Mouse (Mus musculus) bone marrow, adult 2 months (tissue): ENCODE data around the gene Robo4. TPM values are rescaled to one million over a fixed set of nuclear protein-coding genes. Genes with fewer than 3 reads are reported as not detected.
A peak's percentile ranks its signal among the peaks of the same experiment; 100 is the strongest.

Experiments
- H3K27ac ChIP-seq: fragments of 200-500 bp; 2 replicates; pipeline ENCODE4 v1.5.1; 2012; ENCODE audit warnings: low read depth, mild to moderate bottlenecking, control low read depth, inconsistent platforms, low read length; ENCODE audit not compliant: control insufficient read depth, poor library complexity, insufficient read depth
- H3K4me1 ChIP-seq: fragments of 200-500 bp; 2 replicates; pipeline ENCODE4 v1.6.1; 2011; ENCODE audit warnings: low read length; ENCODE audit not compliant: control insufficient read depth, insufficient read depth
- H3K4me3 ChIP-seq: fragments of 200-500 bp; replicated peaks from 2 replicates; pipeline ENCODE3; 2011; ENCODE audit warnings: mild to moderate bottlenecking, low read depth, low read length, control low read depth; ENCODE audit not compliant: control insufficient read depth
- CTCF ChIP-seq: fragments of 200-500 bp; IDR thresholded peaks from 2 replicates; pipeline ENCODE4 v1.5.1; 2011; ENCODE audit warnings: low read length, control low read depth; ENCODE audit not compliant: control insufficient read depth, insufficient read depth
- POLR2A ChIP-seq: fragments of 200-500 bp; IDR thresholded peaks from 2 replicates; pipeline ENCODE4 v1.6.1; 2011; ENCODE audit warnings: low read depth, mild to moderate bottlenecking, control low read depth, low read length, borderline replicate concordance; ENCODE audit not compliant: control insufficient read depth
- WGBS: fragments of 180-500 bp; shearing (Covaris S2); methylation state at CpG from one replicate; pipeline ENCODE4 v1.1.7; 2018; 5-methylcytosine and 5-hydroxymethylcytosine counted together
- polyA plus RNA-seq: library from polyadenylated mRNA; stranded (reverse); fragments of >200 nt; gene quantifications from 2 replicates; pipeline ENCODE4 v1.2.4, GENCODE M21; 2011; ENCODE audit warnings: low replicate concordance; ENCODE audit not compliant: missing spikeins, insufficient read depth, insufficient read length

Gene Robo4
- polyA plus RNA-seq, 1 experiment = 4.8 TPM

- WGBS = 63% methylated on average over 2 of the region's 2 CpGs
- TF ChIP-seq CTCF (no peak), POLR2A (no peak)
- Histone ChIP-seq H3K4me3 (no peak overlapping the region), H3K4me1 (no peaks in the 10 kb centered on the region), H3K27ac (no peak overlapping the region)
Measured at GRCm38 (mm10) chr9:37390891-37391290, 10.8 kb upstream of the Robo4 start.

DNA sequence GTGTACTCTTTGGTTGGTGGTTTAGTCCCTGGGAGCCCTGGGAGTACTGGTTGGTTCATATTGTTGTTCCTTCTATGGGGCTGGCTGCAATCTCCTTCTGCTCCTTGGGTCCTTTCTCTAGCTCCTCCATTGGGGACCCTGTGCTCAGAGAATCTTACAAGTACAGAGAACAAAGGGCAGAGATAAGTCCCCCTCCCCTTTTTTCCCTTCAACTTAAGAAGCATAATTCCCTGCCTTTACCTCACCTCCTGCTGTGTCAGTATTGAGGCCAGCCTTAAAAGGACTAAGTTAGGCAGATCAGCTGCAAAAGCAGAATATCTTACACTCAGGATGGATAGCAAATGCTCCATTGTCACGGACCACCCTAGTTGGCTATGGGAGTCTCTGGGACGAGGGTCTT, 9.6 kb upstream of the Robo4 start:
- Histone ChIP-seq H3K27ac (no peak overlapping the region), H3K4me3 (no peak overlapping the region), H3K4me1 (no peaks in the 10 kb centered on the region)
- WGBS = 73% methylated on average over 2 of the region's 2 CpGs
- TF ChIP-seq POLR2A = no peak
- TF ChIP-seq CTCF = no peak

DNA sequence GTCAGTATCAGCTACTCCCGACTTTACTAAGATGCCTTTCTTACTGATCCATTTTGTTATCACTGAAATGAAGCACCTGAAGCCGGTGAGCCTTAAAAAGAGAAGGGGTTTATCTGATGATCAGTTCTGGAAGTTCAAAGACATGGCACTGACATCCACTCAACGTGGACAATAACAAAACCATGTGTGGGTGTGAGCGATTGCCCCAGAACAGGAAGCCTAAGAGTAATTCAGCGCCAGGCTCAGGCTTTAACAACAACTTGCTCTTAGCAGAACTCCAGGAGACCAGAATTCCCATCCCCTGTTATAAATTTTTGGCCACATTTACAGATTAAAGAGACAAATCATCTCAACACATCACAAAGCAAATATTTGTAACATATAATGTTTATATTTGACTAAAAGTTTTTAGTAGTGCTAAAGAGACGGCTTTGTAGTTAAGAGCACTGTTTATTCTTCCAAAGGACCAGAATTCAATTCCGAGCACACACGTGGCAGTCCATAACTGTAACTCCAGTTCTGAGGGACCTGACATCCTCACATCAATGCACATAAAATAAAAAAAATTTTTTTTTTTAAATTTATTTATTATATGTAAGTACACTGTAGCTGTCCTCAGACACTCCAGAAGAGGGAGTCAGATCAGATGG, 8.1 kb upstream of the Robo4 start:
- no peak for TF ChIP-seq CTCF
- TF ChIP-seq POLR2A = no peak
- no peaks in the 10 kb centered on the region for H3K4me1 ChIP-seq
- WGBS = 71% methylated on average over 8 of the region's 8 CpGs
- H3K4me3 ChIP-seq = no peak overlapping the region
- H3K27ac ChIP-seq = no peak overlapping the region

DNA sequence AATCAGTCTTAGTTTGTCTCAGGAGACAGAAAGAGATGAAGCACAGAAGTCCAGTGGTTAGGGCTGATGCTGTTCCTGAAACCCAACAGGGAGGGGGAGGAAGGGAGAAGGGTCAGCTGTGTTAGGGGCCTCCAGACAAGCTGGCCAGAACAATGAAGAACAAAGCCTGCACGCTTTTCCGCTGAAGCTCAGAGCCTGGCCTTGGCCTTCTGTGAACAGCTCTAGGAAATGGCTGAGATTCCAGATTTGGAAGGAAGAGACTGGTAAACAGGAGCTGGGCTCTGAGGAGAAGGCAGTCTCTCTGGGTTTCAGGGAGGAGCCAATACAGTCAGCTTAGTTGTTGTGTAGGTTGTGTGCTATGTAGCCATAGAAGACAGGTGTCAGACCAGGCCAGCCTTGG, 1.1 kb upstream of the Robo4 start:
- TF ChIP-seq POLR2A = no peak
- TF ChIP-seq CTCF = no peak

DNA sequence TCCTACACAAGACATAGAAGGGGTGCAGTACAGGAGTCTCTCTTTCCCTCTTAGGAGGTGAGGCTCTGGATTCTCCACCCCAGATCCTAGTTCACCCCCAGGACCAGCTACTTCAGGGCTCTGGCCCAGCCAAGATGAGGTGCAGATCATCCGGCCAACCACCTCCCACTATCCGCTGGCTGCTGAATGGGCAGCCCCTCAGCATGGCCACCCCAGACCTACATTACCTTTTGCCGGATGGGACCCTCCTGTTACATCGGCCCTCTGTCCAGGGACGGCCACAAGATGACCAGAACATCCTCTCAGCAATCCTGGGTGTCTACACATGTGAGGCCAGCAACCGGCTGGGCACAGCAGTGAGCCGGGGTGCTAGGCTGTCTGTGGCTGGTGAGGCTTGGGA, 804 bp downstream of the Robo4 start:
- WGBS = 47% methylated on average over 7 of the region's 7 CpGs
- H3K4me1 ChIP-seq = no peaks in the 10 kb centered on the region; the same call in 1 of the 2 replicates
- H3K27ac ChIP-seq = no peak overlapping the region; the same call in 1 of the 2 replicates
- TF ChIP-seq CTCF (no peak), POLR2A (no peak)
- H3K4me3 ChIP-seq = peak overlapping the region; percentile 11

More for the DNA sequence above, 1.1 kb upstream of the Robo4 start:
- Histone ChIP-seq H3K4me3 (no peak overlapping the region), H3K27ac (no peak overlapping the region), H3K4me1 (no peaks in the 10 kb centered on the region; the same call in 1 of the 2 replicates)
- WGBS = 95% methylated on average over 2 of the region's 2 CpGs

DNA sequence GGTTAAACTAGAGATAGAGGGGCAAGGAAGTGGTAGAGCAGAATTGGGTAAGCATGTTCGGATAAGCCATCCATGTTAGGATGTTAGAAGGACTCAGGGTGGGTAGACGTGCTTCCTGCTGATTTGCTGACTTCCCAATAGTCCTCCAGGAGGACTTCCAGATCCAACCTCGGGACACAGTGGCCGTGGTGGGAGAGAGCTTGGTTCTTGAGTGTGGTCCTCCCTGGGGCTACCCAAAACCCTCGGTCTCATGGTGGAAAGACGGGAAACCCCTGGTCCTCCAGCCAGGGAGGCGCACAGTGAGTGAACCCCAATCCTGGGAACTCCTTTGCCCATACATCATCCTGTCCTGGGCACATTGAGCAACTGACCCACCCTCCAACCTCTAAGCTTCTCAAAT, 1.3 kb downstream of the Robo4 start:
- WGBS = 71% methylated on average over 7 of the region's 7 CpGs
- no peak for TF ChIP-seq CTCF
- no peak for TF ChIP-seq POLR2A
- H3K4me3 ChIP-seq = no peak overlapping the region

GRCm38 (mm10) chr9:37406372-37406771, 4.7 kb downstream of the Robo4 start:
- WGBS = 0% methylated on average over 1 of the region's 1 CpGs

More for the DNA sequence above, 1.3 kb downstream of the Robo4 start:
- Histone ChIP-seq H3K27ac (no peak overlapping the region), H3K4me1 (no peaks in the 10 kb centered on the region; the same call in 1 of the 2 replicates)

GRCm38 (mm10) chr9:37407850-37408502, 6.3 kb downstream of the Robo4 start:
- Histone ChIP-seq H3K4me1 (no peaks in the 10 kb centered on the region), H3K4me3 (no peak overlapping the region), H3K27ac (no peak overlapping the region)
- no peak for TF ChIP-seq CTCF
- TF ChIP-seq POLR2A = no peak
- 73% methylated on average over 19 of the region's 19 CpGs for WGBS

More at GRCm38 (mm10) chr9:37406372-37406771, 4.7 kb downstream of the Robo4 start:
- H3K4me1 ChIP-seq = no peaks in the 10 kb centered on the region; the same call in 1 of the 2 replicates
- no peak overlapping the region for H3K27ac ChIP-seq
- H3K4me3 ChIP-seq = no peak overlapping the region
- TF ChIP-seq CTCF (peak; percentile 62), POLR2A (no peak)
